7 mouse cellular contexts compared by ENCODE assay signal in the genomic region with DNA sequence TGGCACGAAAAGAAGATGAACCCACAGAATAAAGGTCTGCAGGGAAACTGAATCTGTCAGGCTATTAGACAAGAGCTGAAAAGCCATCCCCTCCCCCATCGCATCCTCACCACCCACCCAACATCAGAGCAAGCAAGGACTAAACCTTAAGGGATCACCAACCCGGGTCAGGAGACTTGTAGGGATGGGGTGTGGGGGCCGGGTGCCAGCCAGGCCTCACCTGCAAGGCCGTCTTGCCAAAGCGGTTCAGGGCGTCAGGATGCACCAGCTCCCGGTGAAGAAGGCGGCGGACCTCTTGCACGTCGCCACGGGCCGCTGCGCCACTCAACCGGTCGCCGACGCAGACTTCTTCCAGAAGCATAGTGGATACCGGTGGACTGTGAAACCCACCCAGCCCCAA. TPM values are rescaled to one million over a fixed set of nuclear protein-coding genes. Genes with fewer than 3 reads are reported as not detected.
A peak's percentile ranks its signal among the peaks of the same experiment; 100 is the strongest.
DNase-seq lines count a peak whose midpoint lies in the region; ATAC-seq lines count a peak whose summit lies in the region.

No protein-coding gene starts in this region.

- WGBS in embryonic facial prominence, embryonic 10.5 days = under 1% methylated on average over 20 of the region's 20 CpGs
- WGBS in intestine, embryonic 16.5 days = under 1% methylated on average over 20 of the region's 20 CpGs
- WGBS in neural tube, embryonic 13.5 days = under 1% methylated on average over 20 of the region's 20 CpGs

- H3K4me3 ChIP-seq in embryonic facial prominence, embryonic 10.5 days = peak overlapping the region; percentile 93
- H3K4me3 ChIP-seq in intestine, embryonic 16.5 days (ENCODE audit: low read length) = peak overlapping the region; percentile 81
- peak overlapping the region; percentile 81 for H3K4me3 ChIP-seq in neural tube, embryonic 13.5 days

- H3K27me3 ChIP-seq in embryonic facial prominence, embryonic 10.5 days (replicated peaks; ENCODE audit: low read depth, poor library complexity, severe bottlenecking) = no peaks in the 10 kb centered on the region
- no peaks in the 10 kb centered on the region for H3K27me3 ChIP-seq in intestine, embryonic 16.5 days (replicated peaks; ENCODE audit: control insufficient read depth, insufficient read depth, low read length)
- H3K27me3 ChIP-seq in neural tube, embryonic 13.5 days = no peaks in the 10 kb centered on the region

- peaks cover 37% of the 10 kb centered on the region for H3K4me1 ChIP-seq in embryonic facial prominence, embryonic 10.5 days
- peaks cover 27% of the 10 kb centered on the region for H3K4me1 ChIP-seq in intestine, embryonic 16.5 days (ENCODE audit: control insufficient read depth, insufficient read depth, low read length)
- peaks cover 43% of the 10 kb centered on the region for H3K4me1 ChIP-seq in neural tube, embryonic 13.5 days (replicated peaks)

- H3K9ac ChIP-seq in intestine, embryonic 16.5 days (ENCODE audit: low read depth, low read length) = peak overlapping the region; percentile 89
- H3K9ac ChIP-seq in neural tube, embryonic 13.5 days = peak overlapping the region; percentile 87

- H3K36me3 ChIP-seq in embryonic facial prominence, embryonic 10.5 days (replicated peaks) = peaks cover 8% of the 10 kb centered on the region
- no peaks in the 10 kb centered on the region for H3K36me3 ChIP-seq in intestine, embryonic 16.5 days (ENCODE audit: control insufficient read depth, insufficient read depth, low read length)
- no peaks in the 10 kb centered on the region; the same call in 1 of the 2 replicates for H3K36me3 ChIP-seq in neural tube, embryonic 13.5 days

- peak; percentile 42 for DNase-seq in layer of hippocampus, adult 9-10 months (ENCODE audit: low spot score)
- DNase-seq in layer of hippocampus, adult 9-11 months = no peak
- peak; percentile 28 for DNase-seq in MN1 (ENCODE audit: low spot score)
- no peak for DNase-seq in embryonic facial prominence, embryonic 10.5 days (ENCODE audit: low spot score)
- DNase-seq in thymus, postnatal 0 days (ENCODE audit: low spot score) = no peak

- ATAC-seq in intestine, embryonic 16.5 days = no peak
- no peak; the same call in 1 of the 2 replicates for ATAC-seq in neural tube, embryonic 13.5 days (ENCODE audit: low read depth)

- peak overlapping the region; percentile 89 for H3K27ac ChIP-seq in embryonic facial prominence, embryonic 10.5 days (replicated peaks)
- H3K27ac ChIP-seq in intestine, embryonic 16.5 days (ENCODE audit: low read length) = peak overlapping the region; percentile 83
- H3K27ac ChIP-seq in neural tube, embryonic 13.5 days (replicated peaks) = peak overlapping the region; percentile 91

- no peaks in the 10 kb centered on the region for H3K9me3 ChIP-seq in embryonic facial prominence, embryonic 10.5 days
- H3K9me3 ChIP-seq in intestine, embryonic 16.5 days (ENCODE audit: control insufficient read depth, low read length) = no peaks in the 10 kb centered on the region
- no peaks in the 10 kb centered on the region for H3K9me3 ChIP-seq in neural tube, embryonic 13.5 days

- H3K4me2 ChIP-seq in intestine, embryonic 16.5 days (ENCODE audit: low read depth, low read length) = peak overlapping the region; percentile 76
- peak overlapping the region; percentile 86 for H3K4me2 ChIP-seq in neural tube, embryonic 13.5 days

RNA-seq across cellular contexts. Expression of a gene that starts 0.6 kb away (rescaled TPM):
- polyA plus RNA-seq in embryonic facial prominence, embryonic 10.5 days (2016; fragmentation: Nextera tagmentation; extraction: Ambion mirVana) = 40.9 and 45.1 TPM in 2 replicates
- 40.2 and 42.5 TPM in 2 replicates for polyA plus RNA-seq in intestine, embryonic 16.5 days (2015; fragmentation: Nextera tagmentation; extraction: Ambion mirVana)
- polyA plus RNA-seq in neural tube, embryonic 13.5 days (2015; fragmentation: Nextera tagmentation; extraction: Ambion mirVana) = 95.5 and 114 TPM in 2 replicates
- polyA plus RNA-seq in thymus, postnatal 0 days (2015; fragmentation: Nextera tagmentation; extraction: Ambion mirVana) = 216 and 234 TPM in 2 replicates

RNA-seq across cellular contexts. Expression of a gene that starts 2.8 kb away (rescaled TPM):
- polyA plus RNA-seq in embryonic facial prominence, embryonic 10.5 days (2016; fragmentation: Nextera tagmentation; extraction: Ambion mirVana) = 16.2 and 18.0 TPM in 2 replicates
- polyA plus RNA-seq in intestine, embryonic 16.5 days (2015; fragmentation: Nextera tagmentation; extraction: Ambion mirVana) = 12.3 and 13.2 TPM in 2 replicates
- polyA plus RNA-seq in neural tube, embryonic 13.5 days (2015; fragmentation: Nextera tagmentation; extraction: Ambion mirVana) = 11.1 and 15.1 TPM in 2 replicates
- polyA plus RNA-seq in thymus, postnatal 0 days (2015; fragmentation: Nextera tagmentation; extraction: Ambion mirVana) = 17.9 and 25.1 TPM in 2 replicates

RNA-seq across cellular contexts. Expression of a gene that starts 21.5 kb away (rescaled TPM):
- polyA plus RNA-seq in embryonic facial prominence, embryonic 10.5 days (2016; fragmentation: Nextera tagmentation; extraction: Ambion mirVana) = 16.8 and 18.6 TPM in 2 replicates
- polyA plus RNA-seq in intestine, embryonic 16.5 days (2015; fragmentation: Nextera tagmentation; extraction: Ambion mirVana) = 158 and 172 TPM in 2 replicates
- 0.89 and 1.1 TPM in 2 replicates for polyA plus RNA-seq in neural tube, embryonic 13.5 days (2015; fragmentation: Nextera tagmentation; extraction: Ambion mirVana)
- 20.2 and 21.0 TPM in 2 replicates for polyA plus RNA-seq in thymus, postnatal 0 days (2015; fragmentation: Nextera tagmentation; extraction: Ambion mirVana)

RNA-seq across cellular contexts. Expression of a gene that starts 25.5 kb away (rescaled TPM):
- polyA plus RNA-seq in embryonic facial prominence, embryonic 10.5 days (2016; fragmentation: Nextera tagmentation; extraction: Ambion mirVana) = 37.8 and 41.3 TPM in 2 replicates
- polyA plus RNA-seq in intestine, embryonic 16.5 days (2015; fragmentation: Nextera tagmentation; extraction: Ambion mirVana) = 62.1 and 62.3 TPM in 2 replicates
- 55.3 and 56.1 TPM in 2 replicates for polyA plus RNA-seq in neural tube, embryonic 13.5 days (2015; fragmentation: Nextera tagmentation; extraction: Ambion mirVana)
- 49.2 and 56.2 TPM in 2 replicates for polyA plus RNA-seq in thymus, postnatal 0 days (2015; fragmentation: Nextera tagmentation; extraction: Ambion mirVana)

RNA-seq across cellular contexts. Expression of a gene that starts 29.9 kb away (rescaled TPM):
- 86.8 and 92.7 TPM in 2 replicates for polyA plus RNA-seq in embryonic facial prominence, embryonic 10.5 days (2016; fragmentation: Nextera tagmentation; extraction: Ambion mirVana)
- 44.6 and 50.2 TPM in 2 replicates for polyA plus RNA-seq in intestine, embryonic 16.5 days (2015; fragmentation: Nextera tagmentation; extraction: Ambion mirVana)
- 70.1 and 73.1 TPM in 2 replicates for polyA plus RNA-seq in neural tube, embryonic 13.5 days (2015; fragmentation: Nextera tagmentation; extraction: Ambion mirVana)
- 161 and 167 TPM in 2 replicates for polyA plus RNA-seq in thymus, postnatal 0 days (2015; fragmentation: Nextera tagmentation; extraction: Ambion mirVana)

Comparison
In these comparisons a context has a peak if more than half of its experiments do, and no peak if none do; other contexts are left out.
1. DNase-seq: peak in layer of hippocampus, adult 9-10 months (single experiment) and MN1 (single experiment); none in layer of hippocampus, adult 9-11 months (single experiment), embryonic facial prominence, embryonic 10.5 days (single experiment) and thymus, postnatal 0 days (single experiment).
2. Peak in every context shown above with its lines, with median percentiles within 50 percentile points of each other: H3K27ac ChIP-seq and H3K4me3 ChIP-seq.